In the genomic region with DNA sequence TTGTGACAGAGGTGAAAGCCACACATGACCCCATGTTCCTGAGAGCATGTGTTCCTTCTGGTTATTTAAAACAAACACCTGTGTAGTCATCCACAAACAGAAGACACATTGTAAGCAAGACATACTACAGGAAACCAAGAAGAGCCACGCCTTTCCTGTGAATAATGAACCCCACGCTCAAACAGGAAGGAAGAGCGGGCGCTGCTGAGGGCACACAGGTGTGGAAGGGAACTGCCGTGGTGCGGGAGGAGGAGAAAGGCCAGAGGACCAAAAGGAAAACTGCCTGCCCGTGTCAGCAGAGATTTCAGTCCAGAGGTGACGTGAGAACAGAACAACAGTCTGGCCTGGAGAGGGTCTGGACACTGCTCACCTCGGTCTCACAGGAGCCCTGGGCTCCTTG, we compare ENCODE assay signal across 13 mouse cellular contexts. TPM values are rescaled to one million over a fixed set of nuclear protein-coding genes. Genes with fewer than 3 reads are reported as not detected.
A peak's percentile ranks its signal among the peaks of the same experiment; 100 is the strongest.
DNase-seq lines count a peak whose midpoint lies in the region; ATAC-seq and TF ChIP-seq lines count a peak whose summit lies in the region.
"Had no signal": no experiment of that assay in that cellular context is flagged by ENCODE, and none has a peak within 500 bp of the region (broad histone marks: within the 10 kb centered on the region; RNA-seq: fewer than 3 reads in every experiment).

No protein-coding gene starts in this region.

- peak; percentile 77 for ATAC-seq in neutrophil, adult 5-6 weeks (ENCODE audit: extremely low read depth, insufficient number of reproducible peaks, low FRiP score, poor library complexity, severe bottlenecking)
- no peak for ATAC-seq in frontal cortex, adult (ENCODE audit: low TSS enrichment)

- peak overlapping the region; percentile 83 for H3K27ac ChIP-seq in bone marrow, adult 2 months (ENCODE audit: control insufficient read depth, insufficient read depth, low read depth, low read length, poor library complexity)
- H3K27ac ChIP-seq: heart, adult 2 months; hindbrain, embryonic 13.5 days; kidney, embryonic 15.5 days; limb, embryonic 13.5 days had no signal

- no peak overlapping the region for H3K4me3 ChIP-seq in lung, adult 2 months (replicated peaks; ENCODE audit: extremely low read depth, low read depth, low read length)
- no peak overlapping the region for H3K4me3 ChIP-seq in bone marrow, adult 2 months (replicated peaks; ENCODE audit: control insufficient read depth, low read depth, low read length)
- H3K4me3 ChIP-seq: heart, adult 2 months; hindbrain, embryonic 13.5 days; kidney, embryonic 15.5 days; limb, embryonic 13.5 days had no signal

- WGBS in lung, adult 2 months, result 45% methylated on average over 9 of the region's 9 CpGs
- 25% methylated on average over 9 of the region's 9 CpGs for WGBS in bone marrow, adult 2 months

- no peak for TF ChIP-seq CTCF in lung, adult 2 months (IDR thresholded peaks at IDR 0.05; ENCODE audit: insufficient read depth, low read length)
- TF ChIP-seq CTCF in bone marrow, adult 2 months (IDR thresholded peaks at IDR 0.05; ENCODE audit: control insufficient read depth, insufficient read depth, low read length), result peak; percentile 26; the same call in 1 of the 2 replicates

- DNase-seq in lung, postnatal 10 days, result peak; percentile 47
- DNase-seq in lung, adult 2 months, result no peak
- peak; percentile 78 to 87 for DNase-seq in thymus, postnatal 36 days
- DNase-seq in right cerebral cortex, postnatal 36 days (ENCODE audit: low spot score in 2 of 2), result no peak
- DNase-seq in layer of hippocampus, postnatal 14 days (ENCODE audit: low spot score in 2 of 2), result no peak

- no peak for TF ChIP-seq POLR2A in lung, adult 2 months (IDR thresholded peaks at IDR 0.05; ENCODE audit: borderline replicate concordance, extremely low read depth, low read depth, low read length)
- 0 out of 2 replicates have a peak, but pooled peaks have one; percentile 27 for TF ChIP-seq POLR2A in bone marrow, adult 2 months (IDR thresholded peaks at IDR 0.05; ENCODE audit: borderline replicate concordance, control insufficient read depth, low read depth, low read length)

- H3K4me1 ChIP-seq in lung, adult 2 months (ENCODE audit: control insufficient read depth, insufficient read depth, low read length), result 0 out of 2 replicates have a peak, but pooled peaks cover 5% of the 10 kb centered on the region
- H3K4me1 ChIP-seq in bone marrow, adult 2 months (ENCODE audit: control insufficient read depth, insufficient read depth, low read length), result peaks cover 11% of the 10 kb centered on the region
- H3K4me1 ChIP-seq: hindbrain, embryonic 13.5 days; kidney, embryonic 15.5 days; limb, embryonic 13.5 days had no signal

RNA-seq across cellular contexts. Expression of gene Ttc13, which starts 20.8 kb away (rescaled TPM):
- 13.4 and 16.4 TPM in 2 replicates for polyA plus RNA-seq in lung, adult 2 months (2012; rRNA removed)
- 16.9 and 26.4 TPM in 2 replicates for polyA plus RNA-seq in bone marrow, adult 2 months (2011; ENCODE audit: insufficient read depth, insufficient read length, low replicate concordance, missing spikeins)
- total RNA-seq in neutrophil, adult 5-6 weeks (2017), result 60.0 and 63.4 TPM in 2 replicates
- total RNA-seq in layer of hippocampus, postnatal 14 days (2021), result 10 to 100 TPM; 51.8 to 54.9 TPM

RNA-seq across cellular contexts. Expression of gene Arv1, which starts 20.9 kb away (rescaled TPM):
- 15.6 and 15.9 TPM in 2 replicates for polyA plus RNA-seq in lung, adult 2 months (2012; rRNA removed)
- 2.4 and 7.7 TPM in 2 replicates for polyA plus RNA-seq in bone marrow, adult 2 months (2011; ENCODE audit: insufficient read depth, insufficient read length, low replicate concordance, missing spikeins)
- 9.1 and 12.9 TPM in 2 replicates for total RNA-seq in neutrophil, adult 5-6 weeks (2017)
- total RNA-seq in layer of hippocampus, postnatal 14 days (2021), result 10 to 100 TPM; 11.3 to 13.3 TPM

RNA-seq across cellular contexts. Expression of gene 2310022B05Rik, which starts 37.9 kb away (rescaled TPM):
- 63.4 and 85.4 TPM in 2 replicates for polyA plus RNA-seq in lung, adult 2 months (2012; rRNA removed)
- 11.0 and 16.7 TPM in 2 replicates for polyA plus RNA-seq in bone marrow, adult 2 months (2011; ENCODE audit: insufficient read depth, insufficient read length, low replicate concordance, missing spikeins)
- total RNA-seq in neutrophil, adult 5-6 weeks (2017), result 1.8 and 2.6 TPM in 2 replicates
- 10 to 100 TPM; 94.7 to 99.2 TPM for total RNA-seq in layer of hippocampus, postnatal 14 days (2021)

RNA-seq across cellular contexts. Expression of gene Fam89a, which starts 50.6 kb away (rescaled TPM):
- polyA plus RNA-seq in lung, adult 2 months (2012; rRNA removed), result 4.0 and 4.9 TPM in 2 replicates
- not detected in 2 replicates for polyA plus RNA-seq in bone marrow, adult 2 months (2011; ENCODE audit: insufficient read depth, insufficient read length, low replicate concordance, missing spikeins)
- total RNA-seq in neutrophil, adult 5-6 weeks (2017), result not detected in 2 replicates
- total RNA-seq in layer of hippocampus, postnatal 14 days (2021), result under 1 TPM; 0.67 to 0.97 TPM
- total RNA-seq: common myeloid progenitor, adult 5-6 weeks had no signal

Comparison
In these comparisons a context has a peak if more than half of its experiments do, and no peak if none do; other contexts are left out.
1. DNase-seq: peak in lung, postnatal 10 days (single experiment) and thymus, postnatal 36 days (2 of 2); none in lung, adult 2 months (single experiment), right cerebral cortex, postnatal 36 days (0 of 2) and layer of hippocampus, postnatal 14 days (0 of 2).
2. RNA of gene 2310022B05Rik, which starts 37.9 kb away (total RNA-seq): 94.7 to 99.2 TPM in layer of hippocampus, postnatal 14 days; 1.8 to 2.6 TPM in neutrophil, adult 5-6 weeks; every median in the first group is over 10 times any median in the second.